Mouse (Mus musculus): ENCODE results near the gene Slc9a8. TPM values are rescaled to one million over a fixed set of nuclear protein-coding genes. Genes with fewer than 3 reads are reported as not detected.

The Slc9a8 gene
- polyA plus RNA-seq, 1 experiment from 2014 or later = 21.6 TPM

DNA sequence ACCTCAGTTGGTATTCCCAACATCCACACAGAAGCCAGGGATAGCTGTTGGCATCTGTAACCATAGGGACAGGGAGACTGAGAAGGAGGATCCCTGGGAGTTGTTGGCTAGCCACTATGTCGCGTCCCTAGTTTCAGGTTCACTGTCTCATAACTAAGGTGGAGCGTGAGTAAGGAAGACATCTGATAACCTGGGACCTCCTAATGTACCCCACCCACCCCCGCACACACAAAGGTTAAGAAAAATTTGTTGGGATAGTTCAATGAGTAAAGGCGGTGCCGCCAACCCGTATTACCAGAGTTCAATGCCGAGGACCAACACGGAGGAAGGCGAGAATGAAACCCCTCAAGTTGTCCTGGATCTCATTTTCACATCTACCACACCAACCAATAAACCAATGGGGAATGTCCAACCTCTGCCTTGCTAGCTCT, 686 bp upstream of the Slc9a8 start:
- no peak for DNase-seq (ENCODE audit: low spot score)
- H3K4me3 ChIP-seq = peak overlapping the region; percentile 88
- H3K27me3 ChIP-seq (ENCODE audit: low read depth, poor library complexity, severe bottlenecking) = no peaks in the 10 kb centered on the region
- 0 out of 2 replicates have a peak, but pooled peaks cover 3% of the 10 kb centered on the region for H3K9me3 ChIP-seq (replicated peaks)
- H3K4me1 ChIP-seq = peaks cover 32% of the 10 kb centered on the region
- WGBS = 30% methylated on average over 10 of the region's 10 CpGs
- peaks cover 23% of the 10 kb centered on the region for H3K36me3 ChIP-seq
- peak overlapping the region; percentile 100 for H3K27ac ChIP-seq (replicated peaks)

DNA sequence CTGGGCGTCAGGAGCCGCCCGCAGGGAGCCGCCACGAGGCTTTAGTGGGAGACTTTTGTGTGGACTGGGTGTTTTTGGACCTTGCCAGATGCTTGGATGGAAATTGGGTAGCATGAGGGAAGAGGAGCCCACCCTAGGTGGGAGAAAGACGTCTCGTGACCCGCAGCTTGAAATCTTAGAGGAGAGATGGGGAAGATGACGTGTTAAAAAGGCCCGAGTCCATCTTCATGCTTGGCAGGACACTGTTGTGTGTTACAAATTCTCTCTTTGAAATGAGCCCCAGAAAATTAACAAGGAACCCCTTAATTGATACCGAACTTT, 598 bp downstream of the Slc9a8 start:
- no peak for DNase-seq (ENCODE audit: low spot score)
- Histone ChIP-seq H3K4me1 (peaks cover 32% of the 10 kb centered on the region), H3K4me3 (peak overlapping the region; percentile 88), H3K9me3 (replicated peaks) (0 out of 2 replicates have a peak, but pooled peaks cover 3% of the 10 kb centered on the region), H3K27ac (replicated peaks) (peak overlapping the region; percentile 100), H3K36me3 (peaks cover 36% of the 10 kb centered on the region), H3K27me3 (ENCODE audit: low read depth, poor library complexity, severe bottlenecking) (no peaks in the 10 kb centered on the region)
- 3% methylated on average over 11 of the region's 11 CpGs for WGBS

DNA sequence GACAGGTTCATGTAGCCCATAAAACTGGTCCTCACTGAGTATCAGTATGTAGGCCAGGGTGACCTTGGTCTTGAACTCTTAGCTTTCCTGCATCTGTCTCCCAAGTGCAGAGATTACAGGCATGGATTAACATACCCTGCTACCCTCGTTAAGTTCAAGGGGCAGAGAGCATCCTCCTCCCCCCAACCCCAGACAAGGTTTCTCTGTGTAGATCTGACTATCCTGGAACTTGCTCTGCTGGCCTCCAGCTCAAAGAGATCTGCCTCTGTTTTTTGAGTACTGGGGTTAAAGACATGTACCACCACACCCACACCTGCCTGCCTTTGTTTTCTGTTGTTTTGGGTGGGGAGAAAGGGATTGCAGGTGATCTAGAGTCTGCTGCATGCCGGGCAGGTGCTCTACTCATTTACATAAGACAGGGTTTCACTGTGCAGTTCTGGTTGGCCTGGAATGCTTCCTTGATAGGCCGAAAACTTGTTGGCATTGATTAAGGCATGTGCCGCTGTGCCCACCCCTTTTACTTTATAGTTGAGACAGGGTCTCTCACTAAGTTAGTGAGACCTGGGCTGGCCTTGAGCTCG, 1.6 kb downstream of the Slc9a8 start:
- 94% methylated on average over 5 of the region's 5 CpGs for WGBS
- H3K27me3 ChIP-seq (ENCODE audit: low read depth, poor library complexity, severe bottlenecking) = no peaks in the 10 kb centered on the region
- H3K4me1 ChIP-seq = peaks cover 32% of the 10 kb centered on the region
- 0 out of 2 replicates have a peak, but pooled peaks cover 3% of the 10 kb centered on the region for H3K9me3 ChIP-seq (replicated peaks)
- H3K4me3 ChIP-seq = peak overlapping the region; percentile 88; the same call in 1 of the 2 replicates
- DNase-seq (ENCODE audit: low spot score) = no peak
- H3K36me3 ChIP-seq = peaks cover 46% of the 10 kb centered on the region
- peak overlapping the region; percentile 100 for H3K27ac ChIP-seq (replicated peaks)

DNA sequence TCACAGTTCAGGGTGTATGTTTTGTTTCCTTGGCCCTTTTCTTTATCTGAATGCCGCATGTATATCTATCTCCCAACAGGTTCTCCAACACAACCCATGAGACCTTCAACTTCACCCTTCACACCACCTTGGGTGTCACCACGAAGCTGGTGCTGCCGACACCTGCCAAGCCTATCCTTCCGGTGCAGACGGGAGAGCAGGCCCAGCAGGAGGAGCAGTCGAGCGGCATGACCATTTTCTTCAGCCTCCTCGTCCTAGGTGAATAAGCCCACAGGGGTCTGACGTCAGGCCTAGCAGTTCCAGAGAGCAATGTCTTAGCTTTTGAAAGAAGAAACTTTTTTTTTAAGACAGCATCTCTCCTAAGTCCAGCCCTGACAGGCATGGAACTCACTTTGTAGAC, 2.5 kb downstream of the Slc9a8 start:
- H3K9me3 ChIP-seq (replicated peaks) = 0 out of 2 replicates have a peak, but pooled peaks cover 3% of the 10 kb centered on the region
- no peaks in the 10 kb centered on the region for H3K27me3 ChIP-seq (ENCODE audit: low read depth, poor library complexity, severe bottlenecking)
- no peak overlapping the region for H3K4me3 ChIP-seq
- no peak overlapping the region for H3K27ac ChIP-seq (replicated peaks)
- H3K4me1 ChIP-seq = peaks cover 32% of the 10 kb centered on the region
- no peak for DNase-seq (ENCODE audit: low spot score)
- 88% methylated on average over 9 of the region's 9 CpGs for WGBS
- peaks cover 54% of the 10 kb centered on the region for H3K36me3 ChIP-seq

DNA sequence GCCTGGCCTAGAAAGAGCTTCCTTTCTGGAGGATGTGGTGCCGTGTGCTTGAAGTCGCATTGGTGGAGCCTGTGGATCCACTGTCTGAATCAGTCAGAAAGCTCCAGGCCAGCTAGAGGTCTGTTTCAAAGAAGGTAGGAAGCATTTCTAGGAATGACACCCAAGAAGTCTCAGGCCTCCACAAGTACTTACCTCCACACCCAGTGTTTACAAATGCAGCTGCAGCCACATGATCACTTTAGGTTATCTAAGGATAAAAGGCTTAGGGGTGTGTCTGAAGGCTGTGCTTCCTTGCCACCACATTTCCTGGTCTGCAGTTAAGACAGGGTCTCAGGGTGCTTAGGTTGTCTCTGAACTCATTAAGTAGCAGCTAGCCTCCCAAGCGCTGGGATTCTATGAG, 3.0 kb downstream of the Slc9a8 start:
- Histone ChIP-seq H3K36me3 (peaks cover 59% of the 10 kb centered on the region), H3K9me3 (replicated peaks) (no peaks in the 10 kb centered on the region), H3K4me1 (peaks cover 32% of the 10 kb centered on the region), H3K27ac (replicated peaks) (no peak overlapping the region), H3K4me3 (no peak overlapping the region), H3K27me3 (ENCODE audit: low read depth, poor library complexity, severe bottlenecking) (no peaks in the 10 kb centered on the region)
- DNase-seq (ENCODE audit: low spot score) = no peak
- WGBS = 96% methylated on average over 3 of the region's 3 CpGs

DNA sequence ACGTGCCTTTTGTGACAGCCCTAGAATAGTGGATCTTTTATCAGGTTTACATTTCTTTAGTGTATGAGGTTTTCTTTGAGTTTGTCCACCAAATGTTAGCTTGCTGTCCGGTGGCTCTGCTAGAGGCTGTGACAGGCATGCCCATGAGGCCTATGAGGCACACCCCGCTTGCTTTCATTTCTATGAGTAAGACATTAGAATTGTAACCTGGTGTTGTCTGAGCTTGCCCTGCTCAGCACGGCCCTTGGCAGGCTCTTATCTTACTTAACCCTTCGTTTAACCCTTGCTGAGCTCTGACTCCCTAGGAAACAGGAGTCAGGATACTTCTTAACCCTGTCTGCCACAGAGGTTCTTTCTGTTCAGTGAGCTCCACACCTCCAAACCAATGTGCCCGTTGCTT, 3.9 kb downstream of the Slc9a8 start:
- Histone ChIP-seq H3K9me3 (replicated peaks) (no peaks in the 10 kb centered on the region), H3K36me3 (peaks cover 66% of the 10 kb centered on the region), H3K4me1 (peaks cover 25% of the 10 kb centered on the region), H3K4me3 (no peak overlapping the region), H3K27ac (replicated peaks) (no peak overlapping the region), H3K27me3 (ENCODE audit: low read depth, poor library complexity, severe bottlenecking) (no peaks in the 10 kb centered on the region)
- WGBS = 87% methylated on average over 6 of the region's 6 CpGs
- DNase-seq (ENCODE audit: low spot score) = no peak

DNA sequence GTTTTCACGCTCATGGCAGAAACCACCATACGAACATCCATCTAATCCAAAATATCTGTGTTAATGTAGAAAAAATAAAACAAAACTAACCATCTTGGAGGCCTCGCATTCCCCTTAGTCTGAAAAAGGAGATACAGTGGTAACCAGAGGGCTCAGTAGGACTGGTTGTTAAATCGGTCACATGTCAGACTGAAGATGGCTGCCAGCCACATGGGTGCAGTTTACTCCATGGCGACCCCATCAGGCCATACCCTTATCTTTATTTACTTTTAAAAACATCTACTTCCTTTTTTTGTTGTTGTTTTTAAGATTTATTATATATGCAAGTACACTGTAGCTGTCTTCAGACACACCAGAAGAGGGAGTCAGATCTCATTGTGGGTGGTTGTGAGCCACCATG, 8.1 kb downstream of the Slc9a8 start:
- WGBS = 93% methylated on average over 5 of the region's 5 CpGs
- Histone ChIP-seq H3K27ac (replicated peaks) (no peak overlapping the region), H3K36me3 (peaks cover 87% of the 10 kb centered on the region), H3K4me1 (no peaks in the 10 kb centered on the region), H3K9me3 (replicated peaks) (no peaks in the 10 kb centered on the region), H3K4me3 (no peak overlapping the region), H3K27me3 (ENCODE audit: low read depth, poor library complexity, severe bottlenecking) (no peaks in the 10 kb centered on the region)
- no peak for DNase-seq (ENCODE audit: low spot score)

DNA sequence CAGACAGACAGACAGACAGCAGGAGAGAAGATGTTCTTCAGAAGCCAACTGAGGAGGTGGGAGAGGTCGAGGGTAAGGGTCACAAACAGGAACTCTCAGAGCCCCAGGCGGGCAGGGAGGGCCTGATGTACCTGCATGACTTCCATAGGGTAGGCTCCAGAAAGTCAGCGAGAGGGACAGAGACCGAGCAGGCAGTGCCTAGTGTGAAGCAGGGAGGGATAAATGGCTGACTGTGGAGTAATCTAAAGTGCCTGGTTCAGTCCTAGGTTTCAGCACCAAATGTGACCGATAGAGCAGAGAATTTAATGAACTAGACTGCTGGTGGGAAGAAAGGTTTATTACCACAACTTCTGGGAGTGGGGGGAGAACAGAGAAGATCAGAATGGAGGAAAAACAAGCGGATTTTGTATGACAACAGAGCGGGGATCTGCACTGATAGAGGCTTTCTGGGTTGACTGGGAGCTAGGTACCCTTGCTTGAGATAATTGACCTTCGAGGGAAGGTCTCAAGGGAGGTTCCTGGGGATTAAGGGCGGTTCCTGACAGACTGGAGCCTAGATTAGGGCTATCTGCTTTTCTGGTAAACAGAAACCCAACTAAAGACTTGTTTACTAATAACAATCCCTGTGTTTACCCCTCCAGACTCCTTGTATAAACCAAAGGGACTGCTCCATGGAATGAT, 9.4 kb downstream of the Slc9a8 start:
- H3K27me3 ChIP-seq (ENCODE audit: low read depth, poor library complexity, severe bottlenecking) = no peaks in the 10 kb centered on the region
- 68% methylated on average over 9 of the region's 9 CpGs for WGBS
- peaks cover 87% of the 10 kb centered on the region for H3K36me3 ChIP-seq
- H3K27ac ChIP-seq (replicated peaks) = peak overlapping the region; percentile 42; the same call in 1 of the 2 replicates
- H3K4me3 ChIP-seq = no peak overlapping the region
- no peaks in the 10 kb centered on the region for H3K4me1 ChIP-seq
- H3K9me3 ChIP-seq (replicated peaks) = no peaks in the 10 kb centered on the region
- DNase-seq (ENCODE audit: low spot score) = no peak

DNA sequence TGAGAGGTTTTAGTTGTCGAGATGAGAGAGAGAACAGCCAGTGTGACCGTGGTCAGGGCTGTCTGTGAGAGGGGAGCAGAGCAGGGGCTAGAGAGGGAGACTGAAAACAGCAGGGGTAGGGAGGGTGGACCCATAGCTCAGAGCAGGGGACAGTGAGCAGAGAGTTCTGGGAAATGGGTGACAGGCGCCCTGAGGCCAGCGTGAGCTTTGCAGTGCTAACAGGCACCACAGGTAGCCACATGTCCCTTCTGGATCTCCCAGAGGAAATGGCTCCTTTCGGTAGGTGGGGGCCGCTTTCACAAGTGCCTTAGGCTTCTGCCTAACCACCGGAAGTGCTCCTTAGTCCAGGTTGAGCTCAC, 9.9 kb downstream of the Slc9a8 start:
- DNase-seq (ENCODE audit: low spot score) = no peak
- Histone ChIP-seq H3K27me3 (ENCODE audit: low read depth, poor library complexity, severe bottlenecking) (no peaks in the 10 kb centered on the region), H3K36me3 (peaks cover 87% of the 10 kb centered on the region), H3K9me3 (replicated peaks) (no peaks in the 10 kb centered on the region), H3K4me1 (no peaks in the 10 kb centered on the region), H3K27ac (replicated peaks) (peak overlapping the region; percentile 42; the same call in 1 of the 2 replicates), H3K4me3 (no peak overlapping the region)
- 82% methylated on average over 7 of the region's 7 CpGs for WGBS

DNA sequence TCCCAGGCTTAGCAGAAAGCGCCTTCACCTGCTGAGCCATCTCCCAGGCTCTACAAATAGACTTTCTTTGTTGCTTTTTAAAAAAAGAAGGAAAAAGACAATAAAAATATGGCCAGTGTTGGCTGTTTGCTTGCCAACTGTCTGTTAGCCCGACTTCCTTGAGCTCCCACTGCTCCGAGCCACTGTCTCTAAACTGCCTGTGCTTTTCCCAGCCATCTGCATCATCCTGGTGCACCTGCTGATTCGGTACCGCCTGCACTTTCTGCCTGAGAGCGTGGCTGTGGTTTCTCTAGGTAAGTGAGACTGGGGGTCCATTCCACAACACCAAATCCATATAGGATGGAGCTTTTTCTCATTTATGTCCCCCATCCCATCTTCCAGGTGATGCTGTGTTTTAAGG, 13.1 kb downstream of the Slc9a8 start:
- peaks cover 85% of the 10 kb centered on the region for H3K36me3 ChIP-seq
- H3K4me3 ChIP-seq = no peak overlapping the region
- no peaks in the 10 kb centered on the region for H3K4me1 ChIP-seq
- H3K27me3 ChIP-seq (ENCODE audit: low read depth, poor library complexity, severe bottlenecking) = no peaks in the 10 kb centered on the region
- 94% methylated on average over 6 of the region's 6 CpGs for WGBS
- no peak overlapping the region for H3K27ac ChIP-seq (replicated peaks)
- DNase-seq (ENCODE audit: low spot score) = no peak
- H3K9me3 ChIP-seq (replicated peaks) = no peaks in the 10 kb centered on the region

DNA sequence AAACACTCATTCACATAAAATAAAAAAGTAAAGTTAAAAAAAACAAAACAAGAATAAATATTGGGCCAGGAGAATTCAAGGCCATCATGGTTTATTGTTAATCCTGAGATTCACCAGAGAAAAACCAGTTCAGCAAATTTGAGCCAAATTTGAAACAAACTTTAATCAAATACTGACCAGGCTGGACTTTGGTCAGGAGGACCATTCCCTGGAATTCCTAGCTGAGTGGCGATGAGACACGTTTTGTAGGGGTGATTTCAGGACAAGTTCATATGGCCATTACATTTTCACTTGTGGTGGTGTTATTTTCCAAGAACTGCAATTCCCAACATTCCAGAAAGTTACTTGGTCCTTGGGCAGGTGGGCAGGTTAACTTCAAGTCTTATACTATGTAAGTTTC, 14.1 kb downstream of the Slc9a8 start:
- H3K36me3 ChIP-seq = peaks cover 86% of the 10 kb centered on the region
- WGBS = 94% methylated on average over 2 of the region's 2 CpGs

DNA sequence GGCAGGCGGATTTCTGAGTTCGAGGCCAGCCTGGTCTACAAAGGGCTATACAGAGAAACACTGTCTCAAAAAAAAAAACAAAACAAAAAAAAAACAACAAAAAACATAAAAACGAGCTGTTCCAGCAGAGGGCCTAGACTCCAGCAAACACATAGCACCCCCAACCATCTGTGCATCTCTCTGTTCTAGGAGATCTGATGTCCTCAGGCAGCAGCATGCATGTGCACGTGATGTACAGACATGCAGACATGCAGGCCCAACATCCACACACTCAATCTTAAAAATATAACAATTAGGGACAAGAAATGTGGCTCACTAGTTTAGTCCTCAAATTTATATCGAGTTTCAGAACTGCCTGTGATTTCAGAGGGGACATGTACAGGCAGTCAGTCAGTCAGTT, 14.9 kb downstream of the Slc9a8 start:
- Histone ChIP-seq H3K4me3 (no peak overlapping the region), H3K27me3 (ENCODE audit: low read depth, poor library complexity, severe bottlenecking) (no peaks in the 10 kb centered on the region), H3K27ac (replicated peaks) (no peak overlapping the region), H3K9me3 (replicated peaks) (no peaks in the 10 kb centered on the region), H3K4me1 (no peaks in the 10 kb centered on the region), H3K36me3 (peaks cover 87% of the 10 kb centered on the region)
- WGBS = 93% methylated on average over 5 of the region's 5 CpGs
- no peak for DNase-seq (ENCODE audit: low spot score)

More for the DNA sequence above, 14.1 kb downstream of the Slc9a8 start:
- no peak overlapping the region for H3K27ac ChIP-seq (replicated peaks)
- no peaks in the 10 kb centered on the region for H3K27me3 ChIP-seq (ENCODE audit: low read depth, poor library complexity, severe bottlenecking)
- no peaks in the 10 kb centered on the region for H3K9me3 ChIP-seq (replicated peaks)
- DNase-seq (ENCODE audit: low spot score) = no peak
- H3K4me3 ChIP-seq = no peak overlapping the region
- no peaks in the 10 kb centered on the region for H3K4me1 ChIP-seq

DNA sequence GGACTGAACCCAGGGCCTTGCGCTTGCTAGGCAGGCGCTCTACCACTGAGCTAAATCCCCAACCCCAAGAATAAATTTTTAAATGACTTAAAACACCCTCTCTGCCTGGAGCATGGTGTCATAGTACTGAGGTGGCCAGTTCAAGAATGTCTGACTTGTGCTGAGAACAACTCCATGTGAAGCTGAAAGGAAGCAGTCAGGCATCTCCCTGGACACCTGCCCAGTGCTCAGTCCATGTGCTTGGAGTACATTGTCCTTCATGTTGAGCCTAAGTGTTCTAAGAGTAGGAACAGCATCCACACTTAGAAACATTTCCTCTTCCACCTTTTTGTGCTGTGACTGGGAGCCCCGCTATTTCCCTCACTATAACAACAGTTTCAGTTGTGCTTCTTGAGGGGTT, 17.9 kb downstream of the Slc9a8 start:
- peaks cover 94% of the 10 kb centered on the region for H3K36me3 ChIP-seq
- no peaks in the 10 kb centered on the region for H3K9me3 ChIP-seq (replicated peaks)
- no peak for DNase-seq (ENCODE audit: low spot score)
- no peaks in the 10 kb centered on the region for H3K4me1 ChIP-seq
- 96% methylated on average over 3 of the region's 3 CpGs for WGBS
- H3K27me3 ChIP-seq (ENCODE audit: low read depth, poor library complexity, severe bottlenecking) = no peaks in the 10 kb centered on the region
- H3K27ac ChIP-seq (replicated peaks) = no peak overlapping the region
- H3K4me3 ChIP-seq = no peak overlapping the region
